Mouse (Mus musculus) spleen, postnatal 14 days (tissue): ENCODE measurements at regions not wholly inside any gene's neighbourhood (a gene's known extent, or its start where the extent isn't known, plus 50 kb on each side); places are given as distances from the start of the nearest gene placed in this dataset.

Experiments used
- DNase-seq, 2 experiments: peaks; one replicate each; pipeline ENCODE4 v3.0.0; 2021 to 2022; ENCODE audit warnings: low spot score in 2 of 2

DNA sequence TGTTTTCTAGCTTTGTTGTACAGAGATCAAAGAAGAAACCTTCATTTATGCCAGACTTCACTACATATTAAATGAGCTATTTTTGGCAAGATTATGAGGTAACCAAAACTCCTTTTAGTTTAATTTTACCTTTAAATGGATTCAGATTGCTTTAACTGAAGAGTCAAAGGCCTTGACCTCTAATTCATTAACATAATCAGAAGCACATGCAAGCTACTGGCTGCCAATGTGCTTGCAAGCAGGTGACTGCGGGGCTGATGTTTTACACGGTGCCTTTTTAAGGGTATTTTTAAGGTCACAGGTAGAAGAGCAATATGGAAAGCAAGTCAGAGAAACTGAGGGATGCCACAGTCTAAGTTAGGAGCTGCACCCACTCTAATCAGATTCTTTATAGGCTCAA, 1066.0 kb upstream of the Zeb2 start:
- no peak for DNase-seq

DNA sequence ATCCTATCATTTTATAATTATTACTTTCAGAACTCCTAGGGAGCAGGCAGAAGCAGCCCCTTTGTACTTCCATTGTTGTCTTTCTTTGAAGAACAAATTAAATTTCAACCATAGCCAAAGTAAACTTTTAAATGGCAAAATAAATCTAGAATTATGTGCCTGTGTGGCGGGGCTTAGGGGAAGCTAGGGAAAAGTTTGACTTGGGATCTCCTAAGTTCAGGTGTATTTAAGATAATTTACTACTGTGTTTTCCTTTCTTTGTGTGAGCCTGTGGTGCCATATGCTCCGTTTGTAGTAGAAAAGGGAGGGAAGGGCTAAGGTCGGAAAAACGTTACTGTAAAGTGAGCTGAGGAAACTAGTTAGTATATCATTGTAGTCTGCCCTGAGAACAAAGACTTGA, 1062.5 kb upstream of the Zeb2 start:
- no peak for DNase-seq

DNA sequence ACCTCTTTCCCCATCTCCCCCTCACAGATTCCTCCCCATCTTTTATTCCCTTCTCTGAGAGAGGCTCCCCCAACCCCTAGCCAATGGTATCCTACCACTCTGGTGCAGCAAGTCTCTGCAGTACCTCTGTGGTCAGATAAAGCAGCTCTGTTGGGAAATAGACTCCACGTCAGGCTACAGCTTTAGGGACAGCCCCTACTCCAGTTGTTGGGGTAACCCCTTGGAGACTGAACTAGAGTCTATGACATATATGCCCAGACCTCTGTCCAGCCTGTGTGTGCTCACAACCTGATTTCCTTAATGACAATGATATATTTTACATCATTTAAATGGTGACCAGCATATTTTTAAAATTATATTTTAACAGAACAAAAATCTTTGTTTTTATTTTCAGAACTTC, 1051.3 kb upstream of the Zeb2 start:
- no peak for DNase-seq

DNA sequence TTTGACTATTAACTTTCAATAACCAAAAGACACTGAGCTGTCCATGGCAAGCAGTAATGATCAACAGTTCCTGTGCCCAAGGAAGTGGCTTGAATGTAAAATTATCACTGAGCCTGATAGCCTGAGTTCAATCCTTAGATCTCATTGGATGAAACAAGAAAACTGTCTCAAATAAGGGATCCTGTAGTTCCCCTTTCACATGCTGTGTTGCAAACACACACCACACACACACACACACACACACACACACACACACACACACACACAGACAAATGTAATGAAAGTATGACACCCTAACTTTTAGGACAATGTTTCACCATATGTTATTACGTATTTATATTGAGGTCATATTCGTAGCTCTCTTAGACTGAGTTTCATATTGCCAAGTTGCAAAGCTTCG, 1032.7 kb upstream of the Zeb2 start:
- DNase-seq: no peak

DNA sequence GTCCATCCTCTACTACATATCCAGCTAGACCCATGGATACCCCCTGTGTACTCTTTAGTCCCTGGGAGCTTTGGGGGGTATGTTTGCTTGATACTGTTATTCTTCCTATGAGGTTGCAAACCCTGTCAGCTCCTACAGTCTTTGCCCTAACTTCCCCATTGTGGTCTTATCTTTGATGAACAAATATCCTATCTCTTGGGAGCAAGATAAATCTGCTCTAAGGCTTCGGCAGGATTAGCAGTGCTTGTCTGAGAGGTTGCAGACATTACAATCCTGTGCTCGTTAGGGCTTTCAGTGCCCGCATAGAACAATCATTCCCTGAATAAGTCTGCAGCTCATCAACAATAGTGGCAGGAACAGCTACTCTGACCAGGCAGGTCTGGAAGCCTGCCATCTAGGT, 1002.7 kb upstream of the Zeb2 start:
- no peak for DNase-seq

DNA sequence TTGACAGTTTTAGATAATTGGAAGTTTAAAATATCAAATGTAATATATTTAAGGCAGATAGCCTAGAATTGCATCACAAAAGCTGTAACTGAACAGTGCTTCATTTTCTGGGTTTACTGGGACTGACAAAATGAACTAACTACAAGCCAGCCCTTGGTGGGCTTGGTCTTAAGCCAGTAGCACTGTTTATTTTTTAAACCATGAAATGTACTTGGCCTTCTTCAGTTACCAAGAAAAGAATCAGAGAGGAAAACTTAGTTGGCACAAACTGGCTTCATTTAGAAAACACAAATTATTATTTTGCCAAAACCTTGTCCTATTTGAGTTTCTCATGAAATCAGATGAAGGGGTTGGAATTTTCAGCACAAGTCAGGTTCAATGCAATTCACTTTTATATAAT, 989.8 kb upstream of the Zeb2 start:
- DNase-seq: no peak

DNA sequence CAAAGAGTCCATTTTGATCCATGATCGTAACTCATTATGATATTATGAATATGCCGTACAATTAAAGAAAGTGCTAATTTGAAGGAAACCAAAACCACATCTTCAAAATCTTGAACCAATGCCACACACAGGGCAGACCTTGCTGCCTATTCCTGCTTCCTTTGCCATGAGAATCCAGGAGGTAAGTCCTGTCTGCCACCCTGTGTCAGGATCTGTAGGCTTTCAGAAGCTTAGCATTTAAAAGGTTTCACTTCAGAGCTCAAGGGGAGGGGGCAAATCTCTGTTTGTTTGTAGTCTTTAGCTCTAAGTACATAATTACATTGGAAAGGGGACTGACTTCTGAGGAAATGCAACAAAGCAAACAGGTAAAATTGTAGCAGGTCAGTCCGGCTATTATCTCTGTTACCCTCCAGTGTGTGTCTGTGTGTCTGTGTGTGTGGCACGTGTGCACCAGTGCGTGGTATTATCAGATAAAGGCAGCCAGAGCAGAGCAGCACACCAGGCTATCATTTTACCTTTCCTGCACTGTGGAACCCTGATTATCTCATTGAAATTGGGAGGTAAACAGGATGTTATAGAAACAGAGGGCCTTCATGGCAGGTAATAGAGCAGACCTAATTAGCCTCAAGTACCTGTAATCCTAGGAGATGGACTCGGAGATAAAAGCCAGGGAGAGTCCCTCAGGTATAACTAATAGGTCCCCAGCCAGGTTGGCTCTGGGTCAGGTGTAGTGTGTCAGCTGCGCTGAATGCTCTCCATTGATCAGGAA, 948.0 kb upstream of the Zeb2 start:
- no peak for DNase-seq

DNA sequence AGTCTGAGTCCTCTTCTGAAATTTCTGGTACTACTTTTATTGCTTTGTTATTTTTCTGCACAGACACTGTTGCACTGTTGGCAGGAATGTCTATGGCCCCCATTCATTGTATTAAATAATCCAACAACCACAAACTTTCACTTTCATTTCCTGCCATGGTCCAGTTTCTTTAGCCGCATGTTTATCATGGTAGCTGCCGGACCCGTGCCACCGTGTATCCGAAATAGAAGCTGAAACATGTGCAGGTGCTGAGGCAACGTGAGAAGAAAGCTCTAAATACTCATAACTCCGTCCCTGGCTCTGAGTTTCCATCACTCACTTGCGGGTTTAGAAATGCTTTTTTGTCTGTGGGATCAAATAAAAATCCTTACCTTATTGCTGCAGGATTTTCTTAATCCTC, 938.5 kb upstream of the Zeb2 start:
- no peak for DNase-seq

DNA sequence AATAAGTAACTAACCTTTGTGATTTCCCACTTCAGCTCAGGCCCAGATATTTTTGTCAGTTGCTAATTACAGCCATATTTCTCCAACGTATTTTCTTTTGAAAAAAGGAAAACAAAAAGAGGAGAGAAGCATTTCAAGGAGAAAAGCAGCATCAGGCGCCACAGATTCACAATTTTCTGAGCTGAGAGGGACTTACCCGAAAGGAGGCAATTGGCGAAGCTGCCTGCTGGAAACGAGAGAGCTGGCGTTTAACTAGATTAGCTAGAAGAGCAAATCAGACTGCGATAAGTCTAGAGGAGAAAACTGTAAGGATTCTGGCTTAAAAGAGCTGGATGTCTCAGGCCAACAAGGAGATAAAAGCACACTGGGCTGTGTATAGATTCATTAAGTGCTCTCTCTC, 937.7 kb upstream of the Zeb2 start:
- DNase-seq: no peak

DNA sequence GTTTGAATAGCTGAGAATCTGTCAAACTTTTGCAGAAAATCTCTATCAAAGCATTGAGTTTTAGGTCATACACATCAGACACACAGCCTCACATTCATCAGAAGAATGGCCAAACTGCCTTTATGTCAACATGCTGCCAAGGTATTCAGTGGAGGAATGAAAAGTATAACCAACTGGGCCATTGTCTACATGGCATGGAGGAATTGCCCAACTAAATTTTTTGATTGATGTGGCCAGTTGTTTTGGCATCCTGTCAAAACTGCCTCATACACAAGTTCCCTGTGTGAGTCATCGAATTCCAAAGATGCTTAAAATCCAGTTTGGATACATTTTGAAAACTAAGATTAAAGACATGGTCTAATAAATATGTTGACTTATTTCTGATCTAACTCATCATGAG, 904.7 kb upstream of the Zeb2 start:
- no peak for DNase-seq

DNA sequence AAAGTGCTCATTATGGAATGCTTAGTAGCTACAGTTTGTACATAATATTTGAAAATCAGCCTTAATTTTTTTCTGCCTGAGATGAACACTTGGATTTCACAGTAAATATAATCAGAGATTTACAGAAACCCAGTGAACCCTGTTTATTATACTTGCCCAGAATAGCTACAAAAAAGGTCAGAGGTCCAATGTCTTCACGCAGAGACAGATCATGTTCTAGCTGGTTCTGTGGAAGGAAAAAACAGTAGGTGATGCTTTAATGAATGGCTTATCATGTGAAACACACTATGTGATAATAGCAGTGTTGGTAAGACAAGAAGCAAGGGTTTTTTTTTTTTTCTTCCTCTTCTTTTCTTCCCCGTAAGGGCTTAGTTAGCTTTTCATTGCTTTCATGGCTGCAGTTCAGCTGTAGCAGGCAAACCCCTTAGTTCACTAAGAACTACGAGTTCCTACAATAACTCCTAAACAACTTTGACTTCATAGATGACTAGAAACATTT, 896.6 kb upstream of the Zeb2 start:
- no peak for DNase-seq

DNA sequence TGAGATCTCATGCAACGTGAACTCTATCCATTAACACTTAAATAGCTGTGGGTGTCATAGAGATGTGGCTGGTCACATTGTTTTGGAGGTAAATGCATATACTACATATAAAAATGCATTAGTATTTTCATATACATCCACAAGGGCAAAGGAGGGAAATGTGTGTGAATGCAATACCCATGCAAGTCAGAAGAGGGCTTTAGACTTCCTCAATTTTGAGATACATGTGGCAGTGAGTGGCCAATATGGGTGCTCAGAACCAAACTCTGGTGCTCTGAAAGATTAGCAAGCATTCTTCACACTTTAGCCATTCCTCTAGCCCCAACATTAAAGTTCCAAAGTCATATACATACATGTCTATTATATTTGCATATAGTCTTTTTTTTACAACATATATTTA, 895.5 kb upstream of the Zeb2 start:
- DNase-seq: no peak

DNA sequence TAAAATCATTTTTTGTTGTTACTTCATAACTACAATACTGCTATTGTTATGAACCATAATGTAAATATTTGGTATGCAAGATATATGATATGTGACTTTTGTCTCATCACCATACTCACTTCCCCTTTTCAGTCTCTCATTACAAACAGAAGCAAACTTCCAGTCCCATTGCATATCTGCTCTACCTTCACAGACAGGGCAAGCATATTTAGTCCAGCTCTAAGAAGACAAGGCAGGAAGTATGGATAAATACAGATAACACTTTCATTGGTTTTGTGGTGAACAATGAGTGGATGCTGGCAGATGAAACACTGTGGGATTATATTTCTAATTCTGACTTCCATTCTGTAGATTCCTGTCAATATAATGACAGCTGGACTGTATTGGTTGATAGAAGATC, 858.0 kb upstream of the Zeb2 start:
- DNase-seq: no peak

DNA sequence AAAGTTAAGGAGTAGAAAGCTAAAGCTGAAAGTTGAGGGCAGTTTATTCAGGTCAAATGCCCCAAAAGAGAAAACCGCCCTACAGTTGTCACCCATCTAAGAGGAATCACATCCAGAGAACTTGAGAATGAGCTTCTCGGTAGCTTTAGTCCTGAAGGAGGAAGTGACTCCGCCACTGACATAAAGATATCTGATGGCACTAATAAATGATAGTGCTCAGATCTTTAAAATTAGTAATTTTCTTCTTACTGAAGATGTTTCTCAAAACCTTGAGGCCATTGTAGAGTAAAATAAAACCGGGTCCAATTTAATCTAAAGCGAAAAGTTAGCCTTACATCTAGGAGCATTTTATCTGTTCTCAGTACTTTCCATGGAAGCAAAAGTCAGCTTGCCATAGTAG, 851.4 kb upstream of the Zeb2 start:
- no peak for DNase-seq

DNA sequence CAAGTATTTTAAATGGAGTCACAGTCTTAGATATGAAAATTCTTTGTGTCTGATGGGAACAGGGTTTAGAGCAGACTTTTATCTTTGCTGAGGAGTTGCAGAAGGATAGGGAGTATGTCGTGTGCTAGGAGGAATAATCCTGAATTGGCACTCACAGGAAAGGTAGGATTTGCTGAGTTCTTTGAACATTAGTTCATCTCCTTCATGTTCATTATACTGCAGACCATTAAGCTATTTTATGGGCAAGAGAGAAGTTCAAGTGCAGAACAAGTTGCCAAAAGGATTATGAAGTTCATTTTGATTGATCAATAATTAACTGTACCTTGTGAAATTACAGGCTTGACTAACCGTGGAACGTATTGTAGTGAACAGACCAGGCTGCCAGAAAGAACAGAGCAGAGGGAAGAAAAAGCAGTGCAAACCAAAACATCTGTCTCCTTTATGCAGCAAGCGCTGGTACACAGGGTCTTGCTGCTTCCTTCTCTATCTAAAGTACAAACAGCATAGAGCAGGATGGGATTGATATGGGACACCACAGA, 839.7 kb upstream of the Zeb2 start:
- no peak for DNase-seq

DNA sequence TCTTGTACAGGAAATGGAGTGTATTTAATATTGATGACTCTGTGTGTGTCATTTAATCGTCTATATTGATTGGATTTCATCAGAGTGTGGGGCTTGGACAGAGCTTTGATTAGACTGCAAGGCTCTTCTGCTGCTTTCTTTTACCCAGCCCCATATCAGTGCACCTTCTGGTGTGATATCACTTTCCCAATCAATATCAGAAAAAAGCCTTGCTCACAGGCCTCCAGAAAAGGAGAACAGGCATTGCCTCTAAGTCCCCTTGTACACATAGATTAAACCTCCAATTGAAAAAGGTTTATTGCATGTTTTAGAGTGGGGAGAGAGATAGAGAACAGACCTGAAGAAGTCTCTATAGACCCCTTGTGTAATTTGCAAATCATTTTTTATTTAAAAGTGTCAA, 831.6 kb upstream of the Zeb2 start:
- no peak for DNase-seq

DNA sequence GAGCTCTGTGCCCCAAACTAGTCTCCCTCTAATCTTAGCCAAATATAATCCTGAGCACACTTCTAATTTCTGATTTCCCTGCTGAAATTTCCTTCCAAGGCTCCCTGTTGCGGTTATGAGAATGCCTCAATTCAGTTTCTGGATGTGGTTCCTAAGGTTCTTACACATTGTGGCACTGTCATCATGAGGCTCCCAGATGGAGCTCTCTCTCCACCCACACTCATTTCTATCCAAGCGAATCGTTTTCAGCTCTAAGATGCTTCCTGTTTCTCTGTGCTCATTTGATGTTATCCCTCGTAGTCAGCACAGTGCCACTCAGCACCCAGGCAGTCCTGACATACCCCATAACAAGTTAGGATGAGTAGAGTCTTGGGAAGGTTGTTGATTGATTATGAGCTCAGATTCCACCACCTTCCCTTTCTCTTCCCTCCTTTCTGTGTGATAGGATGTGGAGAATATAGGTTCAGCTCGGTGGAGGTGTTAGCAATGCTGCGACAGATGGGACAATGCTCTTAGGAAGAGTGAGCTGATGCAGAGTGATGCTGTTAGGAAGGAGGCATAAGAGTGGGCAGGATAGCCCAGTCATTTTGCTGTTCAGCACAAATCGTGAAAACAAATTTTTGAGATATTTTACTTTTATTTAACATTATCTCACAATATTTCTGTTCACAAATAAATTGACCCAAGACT, 808.7 kb upstream of the Zeb2 start:
- no peak for DNase-seq

DNA sequence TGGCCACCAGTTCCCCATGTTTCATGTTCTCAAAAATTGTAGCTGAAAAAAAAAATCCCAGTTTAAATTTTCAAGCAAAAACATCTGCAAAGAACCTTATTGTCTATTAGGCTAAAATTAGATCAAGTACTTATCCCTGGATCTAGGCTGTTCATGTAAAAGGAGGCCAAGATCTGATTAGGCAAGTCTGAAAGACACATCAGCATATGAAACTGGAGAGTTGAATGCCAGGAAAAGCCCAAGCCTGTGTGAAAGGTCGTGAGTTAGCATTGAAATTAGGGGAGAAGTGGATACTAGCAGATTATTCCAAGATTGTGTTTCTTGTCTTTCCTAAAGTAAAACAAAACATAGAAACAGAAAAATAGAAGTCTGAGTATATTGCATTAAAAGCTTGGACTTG, 791.7 kb upstream of the Zeb2 start:
- no peak for DNase-seq

DNA sequence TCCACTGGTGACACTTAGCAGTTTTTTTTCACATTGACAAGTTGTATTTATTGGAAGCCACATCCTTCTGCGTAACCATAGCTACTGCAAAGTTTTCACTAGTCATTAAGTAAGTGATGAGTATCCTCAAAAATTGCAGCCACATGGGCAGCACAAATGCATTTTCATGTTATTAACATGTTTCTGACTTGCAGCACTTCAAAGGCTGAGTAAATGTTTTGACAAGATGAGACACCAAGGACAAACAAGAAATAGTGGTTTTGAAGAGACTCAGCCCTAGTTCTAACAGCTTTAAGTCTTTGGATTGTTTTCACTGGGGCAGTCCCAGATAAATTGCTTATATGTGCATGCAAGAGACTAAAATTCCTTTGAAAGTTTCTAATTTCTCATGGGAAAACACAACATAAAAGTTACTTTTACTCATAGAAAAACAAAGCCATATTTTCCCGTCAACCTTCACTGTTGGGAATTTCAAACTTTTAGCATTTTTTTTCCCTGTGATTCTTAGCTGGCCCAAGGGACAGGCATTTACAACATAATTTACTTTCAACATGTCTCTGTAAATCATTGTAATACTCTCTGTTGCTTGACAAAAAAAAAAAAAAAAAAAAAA, 787.5 kb upstream of the Zeb2 start:
- no peak for DNase-seq

DNA sequence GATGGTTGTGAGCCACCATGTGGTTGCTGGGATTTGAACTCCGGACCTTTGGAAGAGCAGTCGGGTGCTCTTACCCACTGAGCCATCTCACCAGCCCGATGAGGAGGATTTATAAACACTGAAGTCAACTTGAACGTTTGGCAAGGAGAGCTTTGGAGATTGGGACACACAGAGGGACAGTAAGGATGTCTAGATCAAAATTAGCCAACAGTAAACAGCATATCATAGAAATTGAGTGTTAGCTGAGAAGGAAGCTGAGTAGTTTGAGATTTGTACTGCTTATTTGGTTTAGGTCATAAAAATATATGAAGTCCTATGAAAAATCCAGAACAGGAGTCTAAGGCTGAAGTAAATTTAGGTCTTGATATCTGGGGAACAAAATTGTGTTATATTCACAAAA, 786.9 kb upstream of the Zeb2 start:
- DNase-seq: no peak

DNA sequence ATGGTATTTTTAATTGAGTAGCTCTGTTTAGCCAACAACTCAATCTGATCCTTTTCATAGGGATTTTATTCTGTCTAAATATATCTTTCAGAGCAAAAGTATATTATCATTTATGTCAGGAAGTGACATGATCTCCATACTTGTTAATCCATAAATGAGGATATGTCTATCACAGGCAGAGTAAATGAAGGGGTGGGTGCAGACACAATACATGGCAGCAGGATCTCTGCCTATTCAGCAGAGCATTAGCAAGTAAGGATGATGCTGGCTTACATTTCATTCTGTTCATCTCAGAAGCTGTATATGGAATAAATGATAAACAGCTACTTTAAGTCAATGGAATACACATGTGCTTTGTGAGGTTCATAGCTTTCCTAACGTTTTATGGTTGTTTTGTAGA, 786.2 kb upstream of the Zeb2 start:
- DNase-seq: no peak

DNA sequence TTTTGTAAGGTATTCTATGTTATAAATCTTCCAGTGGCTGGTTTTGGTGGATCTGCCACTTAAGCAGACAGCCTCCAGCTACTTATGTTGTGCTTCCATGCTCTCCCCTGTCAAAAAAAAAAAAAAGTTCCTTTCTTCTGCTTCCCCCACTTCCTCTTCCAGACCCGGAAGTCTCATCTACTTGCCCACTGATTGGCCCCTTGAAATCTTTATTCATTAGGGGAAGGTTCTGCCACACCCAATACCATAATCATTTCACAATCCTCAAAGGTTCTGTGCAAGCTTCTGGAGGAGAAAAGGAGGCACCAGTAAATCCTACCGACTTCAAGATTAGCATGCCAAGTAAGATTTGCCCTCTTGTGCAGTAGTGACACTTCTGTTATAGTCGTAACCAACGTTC, 784.7 kb upstream of the Zeb2 start:
- DNase-seq: no peak

DNA sequence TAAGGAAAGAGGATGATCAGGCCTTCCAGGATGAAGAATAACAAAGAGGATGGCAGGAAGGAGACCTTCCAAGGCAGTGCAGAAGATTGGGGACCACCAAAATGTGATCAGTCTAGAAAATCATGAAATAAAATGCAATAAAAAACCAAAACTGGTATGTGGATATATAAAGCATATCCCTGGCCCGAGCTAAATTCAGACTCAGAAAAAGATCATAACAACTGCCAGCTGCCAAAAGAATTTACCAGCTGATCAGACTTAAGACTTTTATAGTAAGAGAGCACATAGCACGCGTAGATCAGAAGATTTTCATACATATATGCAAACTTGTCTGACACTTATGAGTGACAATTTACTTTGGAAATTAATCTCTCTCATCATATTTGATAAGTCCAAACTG, 767.5 kb upstream of the Zeb2 start:
- DNase-seq: no peak
